Mouse (Mus musculus) forebrain, postnatal 0 days (tissue): ENCODE data around the gene Tex13c1. TPM values are rescaled to one million over a fixed set of nuclear protein-coding genes. Genes with fewer than 3 reads are reported as not detected.

Experiments used
- ATAC-seq: fragments of 200-750 bp; cut with Nextera tagmentation; 2 replicates; pipeline ENCODE4 v1.8.0; 2017; ENCODE audit warnings: mild to moderate bottlenecking, moderate library complexity
- DNase-seq: peaks from one replicate; pipeline ENCODE4 v3.0.0-alpha.2; 2015
- H3K27ac ChIP-seq: fragments of 300-500 bp; sonication (generic); 2 replicates; pipeline ENCODE4 v1.5.1; 2014; ENCODE audit warnings: low read depth, mild to moderate bottlenecking, antibody characterized with exemption, low read length, moderate library complexity, mixed read lengths
- H3K27me3 ChIP-seq: fragments of 300-500 bp; sonication (generic); 2 replicates; pipeline ENCODE4 v1.6.1; 2014; ENCODE audit warnings: mild to moderate bottlenecking, low read length, mixed read lengths; ENCODE audit not compliant: insufficient read depth
- H3K36me3 ChIP-seq: fragments of 300-500 bp; sonication (generic); 2 replicates; pipeline ENCODE4 v1.6.1; 2014; ENCODE audit warnings: mild to moderate bottlenecking, moderate library complexity; ENCODE audit not compliant: insufficient read depth
- H3K4me1 ChIP-seq: fragments of 300-500 bp; sonication (generic); 2 replicates; pipeline ENCODE4 v1.6.1; 2014; ENCODE audit warnings: antibody characterized with exemption; ENCODE audit not compliant: insufficient read depth
- H3K4me2 ChIP-seq: fragments of 300-500 bp; sonication (generic); 2 replicates; pipeline ENCODE4 v1.6.1; 2014; ENCODE audit warnings: low read depth, mild to moderate bottlenecking, moderate library complexity
- H3K4me3 ChIP-seq: fragments of 300-500 bp; sonication (generic); 2 replicates; pipeline ENCODE4 v1.5.1; 2014; ENCODE audit warnings: low read depth, low read length, mixed read lengths
- H3K9ac ChIP-seq: fragments of 300-500 bp; sonication (generic); 2 replicates; pipeline ENCODE4 v1.6.1; 2014; ENCODE audit warnings: mild to moderate bottlenecking
- H3K9me3 ChIP-seq: fragments of 300-500 bp; sonication (generic); 2 replicates; pipeline ENCODE4 v1.6.1; 2016; ENCODE audit warnings: low read length
- CTCF ChIP-seq: sonication (generic); IDR thresholded peaks from 2 replicates; pipeline ENCODE4 v1.5.1; 2016; ENCODE audit warnings: antibody characterized with exemption, control low read depth, low read depth
- WGBS: fragments of 180-500 bp; shearing (Covaris S2); extraction: QIAGEN DNeasy Blood & Tissue Kit; methylation state at CpG from one replicate; pipeline ENCODE4 v1.1.7; 2014; 5-methylcytosine and 5-hydroxymethylcytosine counted together
- polyA plus RNA-seq: library from polyadenylated mRNA; unstranded; fragments of >200 nt; fragmentation: Nextera tagmentation; extraction: Ambion mirVana; gene quantifications from 2 replicates; pipeline ENCODE4 v1.2.1, GENCODE M21; 2015
- total RNA-seq: library from RNA; depleted of rRNA; stranded (reverse); fragments of >200 nt; gene quantifications from 2 replicates; pipeline ENCODE4 v1.2.3, GENCODE M21; 2014; rRNA removed

The Tex13c1 gene
- total RNA-seq (not detected in 2 replicates), polyA plus RNA-seq (not detected in 2 replicates)

DNA sequence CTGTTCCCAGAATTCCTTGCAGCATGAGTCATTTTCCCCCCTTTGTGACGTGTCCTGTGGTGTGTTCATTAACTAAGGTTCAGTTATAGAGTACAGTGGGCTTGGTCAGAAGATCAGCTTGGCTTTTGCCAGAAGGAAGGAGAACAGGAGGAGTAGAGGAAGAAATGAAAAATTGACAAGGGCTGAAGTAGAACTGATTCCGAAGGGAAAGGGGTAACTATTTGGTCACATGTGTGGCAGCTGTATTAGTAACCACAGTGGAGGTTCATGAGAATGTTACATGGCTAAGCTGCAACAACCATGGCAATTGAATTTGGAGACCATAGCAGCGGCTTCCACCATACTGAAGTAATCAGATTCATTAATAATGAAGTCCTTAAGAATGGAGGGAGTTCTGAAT, at the start of gene Tex13c1:
Tex13c1 (plus strand) TSS at position 301 of the 400 bp plus-strand sequence.
- H3K27me3 ChIP-seq: no peaks in the 10 kb centered on the region
- 78% methylated on average over 3 of the region's 3 CpGs for WGBS
- DNase-seq: no peak
- no peak for ATAC-seq
- no peak within 1 kb of the TSS for H3K9ac ChIP-seq
- no peak within 1 kb of the TSS for H3K4me3 ChIP-seq
- no peak within 1 kb of the TSS for H3K27ac ChIP-seq
- H3K4me2 ChIP-seq: no peak within 1 kb of the TSS
- no peaks in the 10 kb centered on the region for H3K9me3 ChIP-seq
- no peak for TF ChIP-seq CTCF
- no peaks in the 10 kb centered on the region for H3K4me1 ChIP-seq
- H3K36me3 ChIP-seq: no peaks in the 10 kb centered on the region

Other genes with a start within 250 kb of the Tex13c1 start
- gene Tenm1, start 162.0 kb upstream of the Tex13c1 start, total RNA-seq: 60.6 and 74.8 TPM in 2 replicates
- 15.9 and 27.8 TPM in 2 replicates for gene Tenm1, start 162.0 kb upstream of the Tex13c1 start, polyA plus RNA-seq